Mouse (Mus musculus): ENCODE measurements around the gene Thada. TPM values are rescaled to one million over a fixed set of nuclear protein-coding genes. Genes with fewer than 3 reads are reported as not detected.
A peak's percentile ranks its signal among the peaks of the same experiment; 100 is the strongest.

Gene Thada
- polyA plus RNA-seq, 3 experiments from 2014 or later = 19.3 to 113 (median 105) TPM

DNA sequence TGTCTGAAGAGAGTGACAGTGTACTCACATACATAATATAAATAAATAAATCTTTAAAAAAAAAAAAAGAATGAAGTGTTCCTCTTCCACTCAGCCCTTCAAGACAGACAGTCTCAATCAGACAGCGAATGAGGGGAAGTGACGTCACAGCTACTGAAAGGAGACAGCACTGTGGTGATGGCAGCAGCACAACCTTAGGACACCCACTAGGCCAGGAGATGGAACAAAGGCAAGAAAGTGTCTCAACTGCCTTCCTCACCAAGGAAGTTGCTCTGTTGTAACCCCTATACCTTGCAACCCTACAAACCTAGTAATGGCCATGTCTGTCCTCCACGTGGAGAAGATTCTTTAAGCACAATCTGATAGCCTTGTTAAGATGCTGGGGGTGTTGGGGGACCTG lies 125.4 kb downstream of the Thada start:
- ATAC-seq = no peak

DNA sequence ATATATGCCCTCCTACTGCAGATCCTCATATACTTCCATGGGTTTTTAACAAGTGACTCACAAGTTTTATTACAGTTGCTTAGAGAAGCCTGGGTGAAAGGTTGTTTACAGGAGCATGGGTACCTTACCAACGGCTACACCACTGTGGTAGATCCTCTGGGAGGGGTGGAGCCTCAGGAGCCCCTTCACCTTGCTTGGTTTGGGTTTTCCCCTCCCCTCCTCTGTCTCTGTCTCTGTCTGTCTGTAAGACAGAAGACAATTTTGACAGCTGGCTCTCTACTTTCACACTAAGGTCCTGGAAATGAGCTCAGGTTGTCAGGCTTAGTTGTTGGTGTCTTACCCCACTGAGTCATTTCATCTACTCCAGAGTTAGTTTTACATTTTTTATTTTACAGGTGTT lies 130.0 kb downstream of the Thada start:
- no peak for ATAC-seq

DNA sequence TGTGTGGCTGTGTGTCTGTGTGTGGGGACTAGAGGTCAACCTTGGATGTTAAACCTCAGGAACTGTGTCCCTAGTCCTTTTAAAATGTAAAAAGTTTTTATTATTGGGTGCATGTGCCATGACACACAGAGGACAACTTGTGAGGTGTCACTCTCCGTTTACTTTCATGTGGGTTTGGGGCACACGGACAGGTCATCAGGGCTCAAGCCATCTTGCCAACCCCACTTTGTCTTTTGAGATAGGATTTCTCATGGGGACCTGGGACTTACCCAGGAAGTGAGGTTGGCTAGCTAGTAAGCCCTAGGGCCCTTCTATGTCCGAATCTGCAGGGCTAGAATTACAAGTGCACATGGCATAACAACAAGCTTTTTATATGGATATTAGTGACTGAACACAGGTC lies 130.9 kb downstream of the Thada start:
- no peak for ATAC-seq

DNA sequence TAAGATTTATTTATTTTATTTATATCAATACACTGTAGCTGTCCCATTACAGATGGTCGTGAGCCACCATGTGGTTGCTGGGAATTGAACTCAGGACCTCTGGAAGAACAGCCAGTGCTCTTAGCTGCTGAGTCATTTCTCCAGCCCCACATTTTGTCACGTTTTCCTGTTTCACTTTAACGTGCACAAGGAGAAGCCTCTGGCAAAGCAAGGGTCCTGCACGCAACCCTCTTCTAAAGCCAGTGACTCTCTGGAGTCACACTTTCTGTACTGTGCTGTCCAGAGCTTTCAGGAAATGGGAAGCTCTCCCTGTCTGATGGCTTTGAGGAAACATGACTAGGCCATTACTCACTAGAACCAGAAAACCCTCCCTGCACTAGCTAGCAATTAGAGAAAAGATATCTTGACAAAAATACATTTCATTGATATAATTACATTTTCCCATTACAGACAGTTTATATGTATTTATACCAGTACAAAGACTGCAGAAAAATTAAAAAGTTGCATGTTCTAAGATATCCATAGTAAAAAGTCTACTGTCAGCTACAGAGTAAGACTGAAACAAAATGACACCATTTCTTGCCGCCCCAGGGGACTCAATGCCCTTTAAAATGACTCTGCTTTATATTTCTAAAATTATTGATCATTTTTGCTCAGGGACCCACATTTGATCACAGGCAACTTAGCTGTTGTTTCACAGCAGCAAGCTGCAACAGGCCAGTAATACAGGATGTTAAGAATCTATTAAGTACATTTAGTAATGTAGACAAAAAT lies 131.6 kb downstream of the Thada start:
- no peak for ATAC-seq

DNA sequence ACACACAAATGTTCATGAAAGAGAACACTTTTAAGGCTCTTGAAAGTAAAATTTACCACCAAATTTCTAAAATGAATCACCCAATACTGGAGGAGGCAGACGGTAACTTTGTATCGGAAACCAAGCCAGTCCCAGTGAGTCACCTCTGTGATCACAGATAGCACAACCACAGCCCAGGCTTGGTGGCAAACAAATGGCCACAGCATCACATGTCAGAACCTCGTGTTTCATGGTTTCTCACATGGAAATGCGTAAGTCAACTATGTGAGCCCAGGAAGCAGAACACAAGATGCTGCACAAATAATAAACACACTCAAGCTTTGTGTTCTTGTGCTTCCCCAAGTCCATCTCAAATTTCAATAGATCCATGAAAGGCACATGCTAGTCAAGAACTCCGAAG lies 133.1 kb downstream of the Thada start:
- ATAC-seq = peak; percentile 71

- ATAC-seq = no peak
Observed at GRCm38 (mm10) chr17:84330986-84331385, 135.0 kb downstream of the Thada start.

GRCm38 (mm10) chr17:84330506-84330905 lies 135.5 kb downstream of the Thada start:
- ATAC-seq = peak; percentile 66

DNA sequence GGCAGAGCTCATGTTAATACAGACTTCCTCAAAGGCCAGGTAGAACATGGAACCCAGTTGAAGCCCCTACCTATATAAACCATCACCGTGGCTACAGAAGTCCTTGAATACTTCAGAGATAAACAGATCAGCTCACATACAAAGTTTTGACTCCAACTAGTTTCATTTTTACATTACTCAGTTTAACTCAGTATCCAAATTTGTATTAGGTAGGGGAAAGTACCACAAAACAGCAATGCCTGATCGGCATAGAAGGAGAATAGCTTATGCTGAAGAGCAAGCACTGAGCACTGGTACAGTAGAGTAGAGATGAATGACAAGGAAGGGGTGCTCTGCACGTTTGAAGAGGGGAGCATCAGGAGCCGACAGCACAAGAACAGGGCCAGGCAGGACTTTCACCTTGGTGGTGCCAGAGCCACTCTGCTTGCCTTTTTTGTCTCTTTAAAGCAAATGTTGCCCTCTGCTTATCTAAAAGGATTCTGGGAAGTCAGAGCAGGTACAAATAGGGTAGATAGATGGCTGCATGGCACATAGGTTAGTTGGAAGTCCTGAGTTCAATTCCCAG lies 136.0 kb downstream of the Thada start:
- ATAC-seq = peak; percentile 35

GRCm38 (mm10) chr17:84328526-84328925 lies 137.5 kb downstream of the Thada start:
- ATAC-seq = no peak

DNA sequence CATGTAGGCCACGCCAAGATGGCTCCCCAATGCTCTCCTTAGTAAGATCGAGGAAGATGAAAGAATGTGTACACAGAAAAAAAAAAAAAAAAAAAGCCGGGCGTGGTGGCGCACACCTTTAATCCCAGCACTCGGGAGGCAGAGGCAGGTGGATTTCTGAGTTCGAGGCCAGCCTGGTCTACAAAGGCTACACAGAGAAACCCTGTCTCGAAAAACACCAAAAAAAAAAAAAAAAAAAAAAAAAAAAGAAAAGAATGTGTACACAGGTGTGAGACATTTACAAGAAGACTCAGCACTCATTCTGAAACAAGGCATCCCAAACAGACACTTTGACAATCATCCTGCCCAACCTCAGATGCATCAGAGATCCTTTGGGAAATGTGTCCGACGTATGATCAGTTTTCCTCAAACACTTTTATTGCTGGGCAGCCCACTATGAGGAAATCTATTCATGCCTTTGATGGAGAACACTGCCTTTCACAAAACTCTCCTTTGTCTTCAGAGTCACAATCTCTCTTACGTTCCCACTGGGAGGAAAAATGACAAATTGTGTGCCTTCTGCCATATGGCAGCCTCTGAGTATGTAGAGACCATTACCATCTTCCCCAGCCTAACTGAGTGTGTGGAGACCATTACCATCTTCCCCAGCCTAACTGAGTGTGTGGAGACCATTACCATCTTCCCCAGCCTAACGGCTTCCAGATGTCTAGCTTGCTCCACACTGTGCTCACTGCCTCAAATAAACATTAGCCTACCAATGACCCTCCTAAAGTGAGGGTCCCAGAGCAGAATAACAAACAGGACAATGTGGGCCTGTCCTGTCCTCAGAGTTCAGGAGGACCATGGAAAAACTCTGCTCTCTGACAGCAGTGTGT lies 138.7 kb downstream of the Thada start:
- ATAC-seq = no peak

DNA sequence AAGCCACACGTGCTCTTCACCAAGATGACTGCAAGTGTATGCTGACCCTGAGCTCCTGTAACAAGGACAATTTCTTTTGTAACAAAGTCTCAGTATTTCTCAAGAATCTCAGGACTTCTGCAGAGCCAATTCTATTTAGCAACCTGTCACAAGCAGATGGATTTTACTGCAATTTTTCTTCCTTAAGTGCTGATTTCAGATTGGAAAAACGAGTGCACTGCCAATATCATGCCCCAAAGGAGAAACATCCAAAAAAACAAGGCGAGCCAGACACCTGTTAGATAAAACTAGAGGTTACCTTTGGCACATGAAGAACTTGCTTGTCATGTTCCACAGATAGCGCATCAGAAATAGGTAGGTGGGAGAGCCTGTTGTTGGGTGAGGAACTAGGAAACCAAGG lies 143.8 kb downstream of the Thada start:
- ATAC-seq = no peak

DNA sequence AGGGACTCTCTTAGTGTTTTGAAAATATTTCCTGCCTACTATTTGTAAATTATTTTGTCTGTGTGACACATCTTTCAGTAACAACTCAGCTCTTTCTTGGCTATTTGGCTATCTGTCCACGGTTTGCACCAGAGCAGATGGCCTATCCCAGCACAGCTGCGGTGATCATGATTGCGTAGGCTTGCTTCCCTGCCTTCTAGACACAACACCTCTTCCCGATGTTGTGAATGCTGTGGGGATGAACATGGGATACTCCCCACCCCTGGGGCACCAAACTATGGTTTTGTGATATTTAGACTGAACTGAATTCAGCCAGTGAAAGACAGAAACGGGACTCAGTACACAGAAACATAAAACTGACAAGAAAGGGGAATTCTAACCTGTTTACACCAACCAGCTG lies 144.7 kb downstream of the Thada start:
- no peak for ATAC-seq

- ATAC-seq = no peak
Observed at GRCm38 (mm10) chr17:84320576-84320975, 145.4 kb downstream of the Thada start.

DNA sequence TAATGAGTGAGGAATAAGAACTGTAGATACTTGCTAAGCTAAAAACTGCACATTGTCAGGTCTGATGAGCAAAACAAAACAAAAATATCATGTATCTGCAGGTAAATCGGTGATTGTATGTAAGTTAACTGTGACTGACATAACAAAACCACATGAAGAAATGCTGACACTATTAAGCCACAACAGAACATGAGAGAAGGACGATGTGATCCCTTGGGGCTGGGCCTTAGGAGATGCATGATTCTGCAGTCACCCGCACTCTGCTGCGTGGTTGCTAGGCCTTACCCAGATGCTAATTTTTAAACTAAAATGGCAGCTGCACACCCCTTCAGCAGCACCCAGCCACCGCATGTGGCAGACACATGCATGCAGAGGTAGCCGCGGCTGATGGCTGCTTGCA lies 151.7 kb downstream of the Thada start:
- ATAC-seq = no peak

DNA sequence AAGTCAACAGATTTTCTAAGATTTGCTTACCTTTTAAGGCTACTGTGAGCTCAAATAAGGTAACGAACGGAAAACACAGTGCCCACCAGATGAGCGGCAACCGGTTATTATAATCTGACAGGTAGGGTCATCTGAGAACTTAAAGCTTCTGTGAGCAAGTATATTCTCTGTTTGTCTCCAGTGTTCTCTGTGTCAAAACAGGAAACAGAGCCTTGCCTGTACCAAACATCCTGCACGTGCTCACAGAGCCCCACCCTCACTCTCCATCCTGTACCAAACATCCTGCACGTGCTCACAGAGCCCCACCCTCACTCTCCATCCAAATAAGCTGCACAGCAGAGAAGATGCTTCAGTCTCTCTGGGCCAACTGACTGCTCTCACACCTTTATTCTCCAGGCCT lies 152.5 kb downstream of the Thada start:
- peak; percentile 98 for ATAC-seq

DNA sequence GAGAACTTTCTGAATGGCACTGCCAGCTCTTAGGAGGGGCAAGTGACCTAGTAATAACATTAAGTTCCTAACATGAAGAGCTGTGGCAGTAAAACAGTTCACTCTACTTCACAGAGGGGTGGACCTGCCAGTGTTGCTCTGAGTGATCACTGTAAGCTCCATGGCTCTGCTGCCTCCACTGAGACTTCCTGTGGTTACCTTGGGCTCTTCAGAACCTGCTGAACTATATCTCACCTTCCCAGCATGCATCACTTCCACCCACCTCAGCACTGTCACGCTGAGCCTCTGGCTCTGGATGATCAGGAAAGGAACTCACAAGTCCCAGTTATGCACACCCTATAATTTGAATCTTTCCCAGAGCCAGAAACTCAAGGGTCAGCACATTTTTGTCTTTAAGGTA lies 159.9 kb downstream of the Thada start:
- peak; percentile 97 for ATAC-seq

DNA sequence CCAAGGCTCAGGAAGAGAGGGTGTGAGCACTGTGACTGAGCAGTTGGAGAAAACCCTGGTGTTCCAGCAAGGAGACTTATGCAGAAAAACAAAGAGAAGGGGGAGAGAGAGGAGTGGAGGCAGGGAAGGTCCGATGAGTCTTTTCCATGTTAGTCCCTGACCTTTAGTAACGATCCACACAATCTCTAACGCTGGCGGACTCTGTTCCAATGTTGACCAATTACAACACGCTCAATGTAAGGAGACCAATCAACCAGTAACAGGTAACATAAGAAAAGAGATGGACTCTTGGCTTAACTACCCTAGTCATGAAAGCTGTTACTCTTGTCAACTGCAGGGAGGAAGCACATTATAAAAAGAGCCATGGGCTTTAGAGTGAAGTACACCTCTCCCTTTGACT lies 160.9 kb downstream of the Thada start:
- ATAC-seq = no peak

DNA sequence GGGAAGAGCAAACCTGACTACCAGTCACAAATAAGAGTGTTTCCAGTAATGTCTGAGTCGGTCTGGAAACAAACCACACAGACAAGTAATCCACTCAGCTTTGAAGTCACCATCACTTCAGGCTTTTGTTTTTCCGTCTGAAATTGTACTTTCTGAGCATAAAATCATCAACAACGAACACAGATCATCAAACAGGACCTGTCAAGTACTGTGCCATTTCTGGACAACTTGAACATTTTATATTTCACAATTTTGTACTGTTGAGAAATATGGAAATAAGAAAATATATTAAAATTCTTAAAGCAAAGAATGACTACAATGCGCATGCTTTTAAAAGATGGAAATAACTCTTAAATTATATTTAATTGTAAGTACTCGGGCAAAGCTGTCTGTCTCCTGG lies 161.9 kb downstream of the Thada start:
- ATAC-seq = no peak

- ATAC-seq = no peak
Observed at GRCm38 (mm10) chr17:84297976-84298375, 168.0 kb downstream of the Thada start.

GRCm38 (mm10) chr17:84293221-84293620 lies 172.8 kb downstream of the Thada start:
- ATAC-seq = peak; percentile 50

GRCm38 (mm10) chr17:84291228-84291627 lies 174.8 kb downstream of the Thada start:
- ATAC-seq = peak; percentile 63

GRCm38 (mm10) chr17:84287675-84288420 lies 178.2 kb downstream of the Thada start:
- ATAC-seq = no peak

GRCm38 (mm10) chr17:84286536-84286935 lies 179.5 kb downstream of the Thada start:
- ATAC-seq = no peak

All from inflammation-experienced regulatory T-cells, adult 6 months (primary cell).